Mouse (Mus musculus): ENCODE data around the gene Shld1. TPM values are rescaled to one million over a fixed set of nuclear protein-coding genes. Genes with fewer than 3 reads are reported as not detected.

The Shld1 gene
- polyA plus RNA-seq, 1 experiment from 2014 or later: 18.8 TPM

- Histone ChIP-seq H3K9ac (no peak overlapping the region), H3K4me1 (replicated peaks) (no peaks in the 10 kb centered on the region), H3K36me3 (no peaks in the 10 kb centered on the region), H3K9me3 (no peaks in the 10 kb centered on the region), H3K27me3 (no peaks in the 10 kb centered on the region), H3K4me2 (no peak overlapping the region), H3K27ac (replicated peaks) (no peak overlapping the region), H3K4me3 (no peak overlapping the region)
- ATAC-seq (ENCODE audit: low FRiP score, low read depth): no peak
- 96% methylated on average over 10 of the region's 10 CpGs for WGBS
Observed at GRCm38 (mm10) chr2:132733603-132734573, 47.2 kb downstream of the Shld1 start.

GRCm38 (mm10) chr2:132738816-132739432 lies 52.2 kb downstream of the Shld1 start:
- Histone ChIP-seq H3K9ac (no peak overlapping the region), H3K27ac (replicated peaks) (no peak overlapping the region), H3K4me3 (no peak overlapping the region), H3K4me1 (replicated peaks) (no peaks in the 10 kb centered on the region), H3K36me3 (no peaks in the 10 kb centered on the region), H3K4me2 (no peak overlapping the region), H3K27me3 (no peaks in the 10 kb centered on the region), H3K9me3 (no peaks in the 10 kb centered on the region)
- 62% methylated on average over 2 of the region's 2 CpGs for WGBS
- ATAC-seq (ENCODE audit: low FRiP score, low read depth): no peak

GRCm38 (mm10) chr2:132741862-132742347 lies 55.2 kb downstream of the Shld1 start:
- WGBS: 36% methylated on average over 8 of the region's 8 CpGs
- Histone ChIP-seq H3K27me3 (no peaks in the 10 kb centered on the region), H3K9ac (no peak overlapping the region), H3K4me3 (no peak overlapping the region), H3K4me2 (no peak overlapping the region), H3K4me1 (replicated peaks) (no peaks in the 10 kb centered on the region), H3K36me3 (no peaks in the 10 kb centered on the region), H3K9me3 (no peaks in the 10 kb centered on the region), H3K27ac (replicated peaks) (no peak overlapping the region)
- ATAC-seq (ENCODE audit: low FRiP score, low read depth): no peak

GRCm38 (mm10) chr2:132744866-132745265 lies 58.1 kb downstream of the Shld1 start:
- Histone ChIP-seq H3K4me2 (no peak overlapping the region), H3K9me3 (no peaks in the 10 kb centered on the region), H3K4me3 (no peak overlapping the region), H3K4me1 (replicated peaks) (no peaks in the 10 kb centered on the region), H3K36me3 (no peaks in the 10 kb centered on the region), H3K27me3 (no peaks in the 10 kb centered on the region), H3K27ac (replicated peaks) (no peak overlapping the region), H3K9ac (no peak overlapping the region)
- ATAC-seq (ENCODE audit: low FRiP score, low read depth): no peak
- WGBS: 89% methylated on average over 5 of the region's 5 CpGs

- Histone ChIP-seq H3K4me3 (no peak overlapping the region), H3K36me3 (no peaks in the 10 kb centered on the region), H3K4me2 (no peak overlapping the region), H3K27ac (replicated peaks) (no peak overlapping the region), H3K27me3 (no peaks in the 10 kb centered on the region), H3K9me3 (no peaks in the 10 kb centered on the region), H3K4me1 (replicated peaks) (no peaks in the 10 kb centered on the region), H3K9ac (no peak overlapping the region)
- 84% methylated on average over 3 of the region's 3 CpGs for WGBS
- ATAC-seq (ENCODE audit: low FRiP score, low read depth): no peak
Observed at GRCm38 (mm10) chr2:132746108-132746507, 59.4 kb downstream of the Shld1 start.

GRCm38 (mm10) chr2:132750726-132751125 lies 64.0 kb downstream of the Shld1 start:
- Histone ChIP-seq H3K9ac (no peak overlapping the region), H3K9me3 (no peaks in the 10 kb centered on the region), H3K27me3 (no peaks in the 10 kb centered on the region), H3K4me2 (no peak overlapping the region), H3K27ac (replicated peaks) (no peak overlapping the region), H3K36me3 (no peaks in the 10 kb centered on the region), H3K4me3 (no peak overlapping the region), H3K4me1 (replicated peaks) (peaks cover 4% of the 10 kb centered on the region; the same call in 1 of the 2 replicates)
- ATAC-seq (ENCODE audit: low FRiP score, low read depth): no peak

- Histone ChIP-seq H3K9me3 (no peaks in the 10 kb centered on the region), H3K27me3 (no peaks in the 10 kb centered on the region), H3K9ac (no peak overlapping the region), H3K27ac (replicated peaks) (peak overlapping the region; percentile 9; the same call in 1 of the 2 replicates), H3K4me3 (no peak overlapping the region), H3K4me2 (no peak overlapping the region), H3K36me3 (no peaks in the 10 kb centered on the region), H3K4me1 (replicated peaks) (peaks cover 4% of the 10 kb centered on the region; the same call in 1 of the 2 replicates)
- ATAC-seq (ENCODE audit: low FRiP score, low read depth): peak; percentile 45; the same call in 1 of the 2 replicates
- 65% methylated on average over 15 of the region's 15 CpGs for WGBS
Observed at GRCm38 (mm10) chr2:132751141-132752066, 64.7 kb downstream of the Shld1 start.

- Histone ChIP-seq H3K9ac (no peak overlapping the region), H3K4me3 (no peak overlapping the region), H3K27me3 (no peaks in the 10 kb centered on the region), H3K27ac (replicated peaks) (no peak overlapping the region), H3K4me2 (no peak overlapping the region), H3K36me3 (no peaks in the 10 kb centered on the region), H3K9me3 (no peaks in the 10 kb centered on the region), H3K4me1 (replicated peaks) (peaks cover 4% of the 10 kb centered on the region; the same call in 1 of the 2 replicates)
- 85% methylated on average over 2 of the region's 2 CpGs for WGBS
- no peak for ATAC-seq (ENCODE audit: low FRiP score, low read depth)
Observed at GRCm38 (mm10) chr2:132752398-132752797, 65.7 kb downstream of the Shld1 start.

GRCm38 (mm10) chr2:132753137-132753536 lies 66.4 kb downstream of the Shld1 start:
- Histone ChIP-seq H3K9me3 (no peaks in the 10 kb centered on the region), H3K36me3 (no peaks in the 10 kb centered on the region), H3K4me3 (no peak overlapping the region), H3K4me1 (replicated peaks) (peaks cover 4% of the 10 kb centered on the region; the same call in 1 of the 2 replicates), H3K9ac (no peak overlapping the region), H3K4me2 (no peak overlapping the region), H3K27me3 (no peaks in the 10 kb centered on the region), H3K27ac (replicated peaks) (no peak overlapping the region)
- WGBS: 83% methylated on average over 3 of the region's 3 CpGs
- no peak for ATAC-seq (ENCODE audit: low FRiP score, low read depth)

- H3K9me3 ChIP-seq: no peaks in the 10 kb centered on the region
- no peak overlapping the region for H3K9ac ChIP-seq
- H3K4me1 ChIP-seq (replicated peaks): no peaks in the 10 kb centered on the region
- no peak overlapping the region; the same call in 1 of the 2 replicates for H3K27ac ChIP-seq (replicated peaks)
- no peak overlapping the region for H3K4me3 ChIP-seq
- no peaks in the 10 kb centered on the region for H3K27me3 ChIP-seq
- no peak overlapping the region for H3K4me2 ChIP-seq
- ATAC-seq (ENCODE audit: low FRiP score, low read depth): no peak
- no peaks in the 10 kb centered on the region for H3K36me3 ChIP-seq
- WGBS: 53% methylated on average over 5 of the region's 5 CpGs
Observed at GRCm38 (mm10) chr2:132757911-132758310, 71.2 kb downstream of the Shld1 start.

GRCm38 (mm10) chr2:132770822-132771221 lies 84.1 kb downstream of the Shld1 start:
- Histone ChIP-seq H3K9ac (no peak overlapping the region), H3K27ac (replicated peaks) (no peak overlapping the region), H3K4me2 (no peak overlapping the region), H3K27me3 (no peaks in the 10 kb centered on the region), H3K9me3 (no peaks in the 10 kb centered on the region), H3K4me3 (no peak overlapping the region), H3K4me1 (replicated peaks) (no peaks in the 10 kb centered on the region), H3K36me3 (no peaks in the 10 kb centered on the region)
- 82% methylated on average over 1 of the region's 1 CpGs for WGBS
- no peak for ATAC-seq (ENCODE audit: low FRiP score, low read depth)

Measured in hindbrain, embryonic 15.5 days (tissue).